11 mouse cellular contexts compared by ENCODE assay signal in genomic region chr12:118849996-118850395, GRCm38 (mm10). TPM values are rescaled to one million over a fixed set of nuclear protein-coding genes. Genes with fewer than 3 reads are reported as not detected.
A peak's percentile ranks its signal among the peaks of the same experiment; 100 is the strongest.
DNase-seq lines count a peak whose midpoint lies in the region; ATAC-seq and TF ChIP-seq lines count a peak whose summit lies in the region.
"Had no signal": no experiment of that assay in that cellular context is flagged by ENCODE, and none has a peak within 500 bp of the region (broad histone marks: within the 10 kb centered on the region; RNA-seq: fewer than 3 reads in every experiment).

No protein-coding gene starts in this region.

- intact Hi-C loops in heart, postnatal 25 days (cut with DNase I) = no loop called here

- no peak overlapping the region for H3K27ac ChIP-seq in heart, embryonic 11.5 days (ENCODE audit: low read depth, low read length)
- no peak overlapping the region for H3K27ac ChIP-seq in hindbrain, embryonic 11.5 days (ENCODE audit: low read depth, low read length)
- no peak overlapping the region for H3K27ac ChIP-seq in midbrain, embryonic 16.5 days (ENCODE audit: low read length)
- no peak overlapping the region for H3K27ac ChIP-seq in lung, postnatal 0 days (ENCODE audit: low read length)
- H3K27ac ChIP-seq: heart, adult 2 months had no signal

- ATAC-seq in heart, embryonic 11.5 days (replicated peaks; ENCODE audit: insufficient number of reproducible peaks, low FRiP score, low TSS enrichment) = no peak
- ATAC-seq in hindbrain, embryonic 11.5 days (ENCODE audit: low FRiP score) = peak; percentile 13; the same call in 1 of the 2 replicates
- ATAC-seq in midbrain, embryonic 16.5 days = no peak
- no peak for ATAC-seq in lung, postnatal 0 days

- peaks cover 13% of the 10 kb centered on the region; the same call in 1 of the 2 replicates for H3K4me1 ChIP-seq in heart, embryonic 11.5 days (ENCODE audit: control insufficient read depth, insufficient read depth, low read length)
- peaks cover 2% of the 10 kb centered on the region; the same call in 1 of the 2 replicates for H3K4me1 ChIP-seq in hindbrain, embryonic 11.5 days (replicated peaks; ENCODE audit: control insufficient read depth, insufficient read depth, low read length)
- peaks cover 18% of the 10 kb centered on the region for H3K4me1 ChIP-seq in midbrain, embryonic 16.5 days (ENCODE audit: control insufficient read depth, insufficient read depth, low read length)
- no peaks in the 10 kb centered on the region for H3K4me1 ChIP-seq in lung, postnatal 0 days (ENCODE audit: insufficient read depth, low read depth, low read length)

- no peaks in the 10 kb centered on the region for H3K36me3 ChIP-seq in heart, embryonic 11.5 days (ENCODE audit: control insufficient read depth, insufficient read depth, low read length)
- H3K36me3 ChIP-seq in hindbrain, embryonic 11.5 days (ENCODE audit: control insufficient read depth, insufficient read depth, low read length) = no peaks in the 10 kb centered on the region
- no peaks in the 10 kb centered on the region for H3K36me3 ChIP-seq in midbrain, embryonic 16.5 days (ENCODE audit: control insufficient read depth, insufficient read depth, low read length)
- no peaks in the 10 kb centered on the region for H3K36me3 ChIP-seq in lung, postnatal 0 days (ENCODE audit: insufficient read depth, low read length)

- no peak overlapping the region for H3K4me2 ChIP-seq in heart, embryonic 11.5 days
- H3K4me2 ChIP-seq in hindbrain, embryonic 11.5 days (replicated peaks; ENCODE audit: low read depth, low read length) = peak overlapping the region; percentile 46
- peak overlapping the region; percentile 1; the same call in 1 of the 2 replicates for H3K4me2 ChIP-seq in midbrain, embryonic 16.5 days (ENCODE audit: low read length)
- no peak overlapping the region for H3K4me2 ChIP-seq in lung, postnatal 0 days (replicated peaks; ENCODE audit: low read depth, low read length)

- TF ChIP-seq CTCF in lung, postnatal 0 days (IDR thresholded peaks at IDR 0.05) = no peak

- no peaks in the 10 kb centered on the region for H3K9me3 ChIP-seq in heart, embryonic 11.5 days (replicated peaks; ENCODE audit: control insufficient read depth, low read length)
- H3K9me3 ChIP-seq in hindbrain, embryonic 11.5 days (ENCODE audit: control insufficient read depth, low read length) = no peaks in the 10 kb centered on the region
- no peaks in the 10 kb centered on the region for H3K9me3 ChIP-seq in midbrain, embryonic 16.5 days (replicated peaks; ENCODE audit: control insufficient read depth, low read length, poor library complexity, severe bottlenecking)
- no peaks in the 10 kb centered on the region for H3K9me3 ChIP-seq in lung, postnatal 0 days (ENCODE audit: low read length)

- H3K4me3 ChIP-seq in heart, embryonic 11.5 days (ENCODE audit: low read depth, low read length) = peak overlapping the region; percentile 55; the same call in 1 of the 2 replicates
- peak overlapping the region; percentile 55 for H3K4me3 ChIP-seq in hindbrain, embryonic 11.5 days (ENCODE audit: low read depth, low read length)
- H3K4me3 ChIP-seq in midbrain, embryonic 16.5 days (ENCODE audit: low read depth, low read length) = peak overlapping the region; percentile 33; the same call in 1 of the 2 replicates
- H3K4me3 ChIP-seq in lung, postnatal 0 days (ENCODE audit: low read depth, low read length) = no peak overlapping the region
- H3K4me3 ChIP-seq: heart, adult 2 months had no signal

- H3K9ac ChIP-seq in heart, embryonic 11.5 days (ENCODE audit: low read depth, low read length) = no peak overlapping the region
- peak overlapping the region; percentile 70 for H3K9ac ChIP-seq in hindbrain, embryonic 11.5 days (ENCODE audit: low read depth, low read length)
- no peak overlapping the region for H3K9ac ChIP-seq in midbrain, embryonic 16.5 days (ENCODE audit: low read depth, low read length)
- no peak overlapping the region for H3K9ac ChIP-seq in lung, postnatal 0 days (replicated peaks; ENCODE audit: low read depth)

- 1% methylated on average over 11 of the region's 11 CpGs for WGBS in heart, embryonic 11.5 days (ENCODE audit: insufficient replicate concordance)
- 0% methylated on average over 11 of the region's 11 CpGs for WGBS in hindbrain, embryonic 11.5 days
- 0% methylated on average over 11 of the region's 11 CpGs for WGBS in midbrain, embryonic 16.5 days
- WGBS in lung, postnatal 0 days = 2% methylated on average over 11 of the region's 11 CpGs

- DNase-seq in heart, postnatal 25 days (ENCODE audit: low spot score) = no peak
- DNase-seq in embryo, embryonic 10.5 days (ENCODE audit: low spot score) = peak; percentile 71
- peak; percentile 71 for DNase-seq in hindbrain, embryonic 11.5 days (ENCODE audit: low spot score)
- DNase-seq in gastrocnemius, adult 18-20 months (ENCODE audit: low spot score) = no peak
- DNase-seq in lung, postnatal 0 days (ENCODE audit: low spot score) = no peak
- no peak for DNase-seq in urinary bladder, postnatal 36 days (ENCODE audit: low spot score in 2 of 2)
- DNase-seq: heart, adult 2 months; lung, adult 18-20 months had no signal

- peaks cover 75% of the 10 kb centered on the region for H3K27me3 ChIP-seq in heart, embryonic 11.5 days (ENCODE audit: control insufficient read depth, insufficient read depth, low read length)
- H3K27me3 ChIP-seq in hindbrain, embryonic 11.5 days (ENCODE audit: control insufficient read depth, insufficient read depth, low read length) = peaks cover 57% of the 10 kb centered on the region
- H3K27me3 ChIP-seq in midbrain, embryonic 16.5 days (ENCODE audit: control insufficient read depth, insufficient read depth, low read depth, low read length) = peaks cover 44% of the 10 kb centered on the region
- peaks cover 80% of the 10 kb centered on the region for H3K27me3 ChIP-seq in lung, postnatal 0 days (replicated peaks; ENCODE audit: insufficient read depth, low read length)

- TF ChIP-seq EP300 in lung, postnatal 0 days (IDR thresholded peaks at IDR 0.05) = no peak

RNA-seq across cellular contexts. Expression of gene Sp8, which starts 3.9 kb away (rescaled TPM):
- 0.07 and 0.14 TPM in 2 replicates for polyA plus RNA-seq in heart, embryonic 11.5 days (2014; fragmentation: Nextera tagmentation; extraction: Ambion mirVana)
- total RNA-seq in heart, postnatal 25 days (2021) = not detected
- polyA plus RNA-seq in hindbrain, embryonic 11.5 days (2014; fragmentation: Nextera tagmentation; extraction: Ambion mirVana) = 10.8 and 12.2 TPM in 2 replicates
- 2.3 and 4.2 TPM in 2 replicates for polyA plus RNA-seq in midbrain, embryonic 16.5 days (2015; fragmentation: Nextera tagmentation; extraction: Ambion mirVana)
- not detected for total RNA-seq in gastrocnemius, adult 18-20 months (2021)
- polyA plus RNA-seq in lung, postnatal 0 days (2015; fragmentation: Nextera tagmentation; extraction: Ambion mirVana) = not detected in 2 replicates
- total RNA-seq: heart, adult 2 months had no signal
- polyA plus RNA-seq: heart, adult 2 months; large intestine, adult 2 months had no signal

Comparison
In these comparisons a context has a peak if more than half of its experiments do, and no peak if none do; other contexts are left out.
1. H3K4me2 ChIP-seq: peak in hindbrain, embryonic 11.5 days (single experiment) and midbrain, embryonic 16.5 days (single experiment); none in heart, embryonic 11.5 days (single experiment) and lung, postnatal 0 days (single experiment).
2. DNase-seq: peak in embryo, embryonic 10.5 days (single experiment) and hindbrain, embryonic 11.5 days (single experiment); none in heart, postnatal 25 days (single experiment), gastrocnemius, adult 18-20 months (single experiment), lung, postnatal 0 days (single experiment) and urinary bladder, postnatal 36 days (0 of 2).